Mouse (Mus musculus) embryonic facial prominence, embryonic 14.5 days (tissue): Measurements from ENCODE around the gene Arpc4. TPM values are rescaled to one million over a fixed set of nuclear protein-coding genes. Genes with fewer than 3 reads are reported as not detected.

Experiments
- ATAC-seq: fragments of 200-750 bp; cut with Nextera tagmentation; 2 replicates; pipeline ENCODE4 v1.8.0; 2017; ENCODE audit warnings: low read depth, moderate number of reproducible peaks, moderate TSS enrichment
- DNase-seq: peaks from one replicate; pipeline ENCODE4 v3.0.0-alpha.2; 2015; ENCODE audit warnings: low spot score
- H3K27ac ChIP-seq: fragments of 300-500 bp; sonication (generic); replicated peaks from 2 replicates; pipeline ENCODE4 v1.5.1; 2014; ENCODE audit warnings: low read depth, mild to moderate bottlenecking, low read length, moderate library complexity
- H3K27me3 ChIP-seq: fragments of 300-500 bp; sonication (generic); replicated peaks from 2 replicates; pipeline ENCODE4 v1.6.1; 2014; ENCODE audit warnings: low read length; ENCODE audit not compliant: control insufficient read depth, insufficient read depth
- H3K36me3 ChIP-seq: fragments of 300-500 bp; sonication (generic); 2 replicates; pipeline ENCODE4 v1.6.1; 2014; ENCODE audit warnings: low read length, mixed read lengths; ENCODE audit not compliant: control insufficient read depth, insufficient read depth
- H3K4me1 ChIP-seq: fragments of 300-500 bp; sonication (generic); 2 replicates; pipeline ENCODE4 v1.6.1; 2014; ENCODE audit warnings: antibody characterized with exemption, low read length; ENCODE audit not compliant: control insufficient read depth, insufficient read depth
- H3K4me2 ChIP-seq: fragments of 300-500 bp; sonication (generic); 2 replicates; pipeline ENCODE4 v1.6.1; 2014; ENCODE audit warnings: low read depth, mild to moderate bottlenecking, low read length, moderate library complexity, mixed read lengths
- H3K4me3 ChIP-seq: fragments of 300-500 bp; sonication (generic); 2 replicates; pipeline ENCODE4 v1.5.1; 2014; ENCODE audit warnings: low read depth, mild to moderate bottlenecking, low read length
- H3K9ac ChIP-seq: fragments of 300-500 bp; sonication (generic); 2 replicates; pipeline ENCODE4 v1.6.1; 2014; ENCODE audit warnings: low read depth, mild to moderate bottlenecking, low read length, moderate library complexity, mixed read lengths
- H3K9me3 ChIP-seq: fragments of 300-500 bp; sonication (generic); 2 replicates; pipeline ENCODE4 v1.6.1; 2016; ENCODE audit warnings: low read length; ENCODE audit not compliant: control insufficient read depth
- WGBS: fragments of 180-500 bp; shearing (Covaris S2); extraction: QIAGEN DNeasy Blood & Tissue Kit; methylation state at CpG from one replicate; pipeline ENCODE4 v1.1.7; 2014; 5-methylcytosine and 5-hydroxymethylcytosine counted together
- polyA plus RNA-seq: library from polyadenylated mRNA; unstranded; fragments of >200 nt; fragmentation: Nextera tagmentation; extraction: Ambion mirVana; gene quantifications from 2 replicates; pipeline ENCODE4 v1.2.1, GENCODE M21; 2014

The Arpc4 gene
- polyA plus RNA-seq, 1 experiment from 2014 or later: 214 TPM

GRCm38 (mm10) chr6:113341574-113341973 is 36.3 kb upstream of the Arpc4 start:
- peaks cover 43% of the 10 kb centered on the region for H3K36me3 ChIP-seq
- no peak for ATAC-seq
- H3K9ac ChIP-seq: peak overlapping the region; percentile 15; the same call in 1 of the 2 replicates
- WGBS: 89% methylated on average over 6 of the region's 6 CpGs
- H3K27ac ChIP-seq: no peak overlapping the region
- peak overlapping the region; percentile 3; the same call in 1 of the 2 replicates for H3K4me2 ChIP-seq
- peaks cover 19% of the 10 kb centered on the region for H3K4me1 ChIP-seq
- no peaks in the 10 kb centered on the region for H3K27me3 ChIP-seq
- no peak overlapping the region for H3K4me3 ChIP-seq
- no peak for DNase-seq
- H3K9me3 ChIP-seq: no peaks in the 10 kb centered on the region

GRCm38 (mm10) chr6:113342297-113342696 is 35.6 kb upstream of the Arpc4 start:
- H3K9me3 ChIP-seq: no peaks in the 10 kb centered on the region
- peaks cover 38% of the 10 kb centered on the region for H3K36me3 ChIP-seq
- no peaks in the 10 kb centered on the region for H3K27me3 ChIP-seq
- no peak overlapping the region for H3K27ac ChIP-seq
- peaks cover 19% of the 10 kb centered on the region for H3K4me1 ChIP-seq
- no peak for DNase-seq
- H3K9ac ChIP-seq: peak overlapping the region; percentile 86; the same call in 1 of the 2 replicates
- H3K4me2 ChIP-seq: peak overlapping the region; percentile 74
- ATAC-seq: no peak
- no peak overlapping the region for H3K4me3 ChIP-seq
- WGBS: 26% methylated on average over 3 of the region's 7 CpGs

GRCm38 (mm10) chr6:113343177-113344092 is 34.5 kb upstream of the Arpc4 start, which contains the start of gene Camk1:
Gene Camk1, minus strand, starts transcription at chr6:113343984.
- Histone ChIP-seq H3K9me3 (no peaks in the 10 kb centered on the region), H3K27ac (peak within 1 kb of the TSS; percentile 63), H3K27me3 (no peaks in the 10 kb centered on the region), H3K36me3 (peaks cover 27% of the 10 kb centered on the region), H3K4me1 (peaks cover 19% of the 10 kb centered on the region), H3K4me3 (peak within 1 kb of the TSS; percentile 66), H3K4me2 (peak within 1 kb of the TSS; percentile 74), H3K9ac (peak within 1 kb of the TSS; percentile 86)
- ATAC-seq (peak; percentile 89), DNase-seq (peak; percentile 86)
- WGBS: 15% methylated on average over 29 of the region's 32 CpGs

DNA sequence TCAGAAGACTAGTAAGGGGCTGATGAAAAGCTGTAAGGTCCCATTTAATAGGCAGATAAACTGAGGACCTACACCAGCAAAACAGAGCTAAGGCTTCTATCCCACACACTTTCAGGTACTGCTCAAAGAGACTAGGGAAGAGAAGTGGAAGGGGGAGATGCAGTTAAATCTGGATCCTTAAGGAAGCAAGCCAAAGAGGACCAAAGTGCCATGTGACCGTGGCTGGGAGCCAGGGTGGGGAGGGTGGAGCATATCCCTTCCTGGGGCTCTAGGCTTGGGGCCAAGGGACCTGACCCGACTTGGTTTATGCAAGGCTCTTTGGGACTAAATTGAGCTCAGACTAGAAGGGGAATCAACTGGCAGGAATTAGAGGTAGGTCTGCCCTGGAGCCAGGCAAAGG is 33.6 kb upstream of the Arpc4 start:
- peaks cover 19% of the 10 kb centered on the region for H3K4me1 ChIP-seq
- H3K4me3 ChIP-seq: peak overlapping the region; percentile 66
- H3K4me2 ChIP-seq: peak overlapping the region; percentile 74
- WGBS: 48% methylated on average over 2 of the region's 2 CpGs
- no peaks in the 10 kb centered on the region for H3K9me3 ChIP-seq
- ATAC-seq: no peak
- no peak overlapping the region; the same call in 1 of the 2 replicates for H3K27ac ChIP-seq
- peak; percentile 17 for DNase-seq
- peak overlapping the region; percentile 86; the same call in 1 of the 2 replicates for H3K9ac ChIP-seq
- no peaks in the 10 kb centered on the region for H3K27me3 ChIP-seq
- peaks cover 19% of the 10 kb centered on the region for H3K36me3 ChIP-seq

DNA sequence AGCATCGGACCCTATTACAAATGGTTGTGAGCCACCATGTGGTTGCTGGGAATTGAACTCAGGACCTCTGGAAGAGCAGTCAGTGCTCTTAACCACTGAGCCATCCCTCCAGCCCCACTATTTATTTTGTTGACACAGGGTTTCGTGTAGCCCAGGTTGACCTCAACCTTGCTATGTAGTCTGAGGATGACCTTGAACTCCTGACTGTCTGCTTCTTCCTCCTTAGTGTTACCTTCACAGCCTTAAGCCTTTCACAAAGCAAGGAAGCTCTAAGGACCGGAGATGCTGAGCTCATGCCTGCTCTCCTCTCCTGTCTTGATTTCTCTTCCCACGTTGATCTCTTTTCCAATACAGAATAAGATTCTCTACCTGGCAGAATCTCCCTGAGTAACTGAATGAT is 31.0 kb upstream of the Arpc4 start:
- Histone ChIP-seq H3K36me3 (no peaks in the 10 kb centered on the region), H3K27ac (no peak overlapping the region), H3K9me3 (no peaks in the 10 kb centered on the region), H3K4me1 (peaks cover 16% of the 10 kb centered on the region), H3K4me3 (no peak overlapping the region), H3K9ac (no peak overlapping the region), H3K4me2 (no peak overlapping the region), H3K27me3 (no peaks in the 10 kb centered on the region)
- DNase-seq: no peak
- ATAC-seq: no peak
- 79% methylated on average over 4 of the region's 4 CpGs for WGBS

GRCm38 (mm10) chr6:113350538-113350937 is 27.4 kb upstream of the Arpc4 start:
- DNase-seq (no peak), ATAC-seq (no peak)
- Histone ChIP-seq H3K4me1 (no peaks in the 10 kb centered on the region), H3K4me3 (no peak overlapping the region), H3K9ac (no peak overlapping the region), H3K9me3 (no peaks in the 10 kb centered on the region), H3K27ac (no peak overlapping the region), H3K4me2 (no peak overlapping the region), H3K36me3 (no peaks in the 10 kb centered on the region), H3K27me3 (no peaks in the 10 kb centered on the region)

- ATAC-seq: no peak
- no peak for DNase-seq
- 57% methylated on average over 1 of the region's 1 CpGs for WGBS
These were observed 26.8 kb upstream of the Arpc4 start for GRCm38 (mm10) chr6:113351161-113351560.

GRCm38 (mm10) chr6:113351653-113352052 is 26.3 kb upstream of the Arpc4 start:
- Histone ChIP-seq H3K4me1 (no peaks in the 10 kb centered on the region), H3K36me3 (no peaks in the 10 kb centered on the region), H3K4me3 (no peak overlapping the region), H3K27ac (no peak overlapping the region), H3K9me3 (no peaks in the 10 kb centered on the region), H3K27me3 (no peaks in the 10 kb centered on the region), H3K4me2 (no peak overlapping the region), H3K9ac (no peak overlapping the region)
- 52% methylated on average over 10 of the region's 10 CpGs for WGBS
- ATAC-seq (no peak), DNase-seq (no peak)

More at GRCm38 (mm10) chr6:113351161-113351560, 26.8 kb upstream of the Arpc4 start:
- Histone ChIP-seq H3K4me2 (no peak overlapping the region), H3K4me1 (no peaks in the 10 kb centered on the region), H3K4me3 (no peak overlapping the region), H3K27me3 (no peaks in the 10 kb centered on the region), H3K9me3 (no peaks in the 10 kb centered on the region), H3K27ac (no peak overlapping the region), H3K9ac (no peak overlapping the region), H3K36me3 (no peaks in the 10 kb centered on the region)
